Mouse (Mus musculus): ENCODE data around the gene Serpind1. TPM values are rescaled to one million over a fixed set of nuclear protein-coding genes. Genes with fewer than 3 reads are reported as not detected.

Serpind1 gene
- not detected for total RNA-seq (2018; cell fraction: chromatin; rRNA removed)
- not detected for total RNA-seq (2018; cell fraction: cytosol; rRNA removed)
- total RNA-seq (2018; cell fraction: nucleus; rRNA removed), result not detected
- polyA plus RNA-seq (2018), result not detected in 3 replicates

- H3K36me3 ChIP-seq (ENCODE audit: inconsistent target), result peaks cover 3% of the 10 kb centered on the region; the same call in 1 of the 2 replicates
- 95% methylated on average over 2 of the region's 2 CpGs for WGBS (ENCODE audit: missing documents)
- H3K27ac ChIP-seq, result no peak within 1 kb of the TSS
- H3K79me2 ChIP-seq (ENCODE audit: inconsistent target), result no peaks in the 10 kb centered on the region
- H3K4me3 ChIP-seq (ENCODE audit: inconsistent target), result no peak within 1 kb of the TSS
These were observed at the start of gene Serpind1 for GRCm38 (mm10) chr16:17331116-17331515. TSS of gene Serpind1 (plus strand) at chr16:17331371.

DNA sequence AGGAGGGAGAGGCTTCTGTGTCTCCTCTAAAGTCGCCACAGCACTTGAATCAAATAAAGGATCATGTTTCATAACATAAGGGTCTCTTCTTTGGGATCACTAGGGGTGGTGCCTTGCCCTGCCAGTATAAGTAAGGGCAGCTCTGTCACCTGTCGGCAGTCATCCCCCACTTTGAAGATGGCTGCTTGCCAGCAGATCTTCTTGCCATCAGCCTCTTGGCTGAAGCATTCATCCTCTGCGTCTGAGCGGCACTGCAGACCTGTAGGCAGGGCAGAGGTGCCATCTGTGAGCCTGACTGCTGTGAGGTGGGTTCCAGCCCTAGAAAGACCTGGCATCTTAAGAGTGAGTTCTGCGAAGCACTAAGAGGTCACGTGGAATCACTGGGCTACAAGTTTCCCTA, 48.0 kb upstream of the Serpind1 start:
- H3K4me3 ChIP-seq (ENCODE audit: inconsistent target), result no peak overlapping the region
- H3K36me3 ChIP-seq (ENCODE audit: inconsistent target), result peaks cover 64% of the 10 kb centered on the region
- WGBS (ENCODE audit: missing documents), result 89% methylated on average over 5 of the region's 6 CpGs
- no peak overlapping the region for H3K27ac ChIP-seq
- no peaks in the 10 kb centered on the region for H3K79me2 ChIP-seq (ENCODE audit: inconsistent target)

- Histone ChIP-seq H3K27ac (no peak overlapping the region), H3K4me3 (ENCODE audit: inconsistent target) (no peak overlapping the region), H3K36me3 (ENCODE audit: inconsistent target) (peaks cover 57% of the 10 kb centered on the region), H3K79me2 (ENCODE audit: inconsistent target) (no peaks in the 10 kb centered on the region)
- WGBS (ENCODE audit: missing documents), result 88% methylated on average over 2 of the region's 2 CpGs
These were observed 44.1 kb upstream of the Serpind1 start for GRCm38 (mm10) chr16:17287103-17287502.

DNA sequence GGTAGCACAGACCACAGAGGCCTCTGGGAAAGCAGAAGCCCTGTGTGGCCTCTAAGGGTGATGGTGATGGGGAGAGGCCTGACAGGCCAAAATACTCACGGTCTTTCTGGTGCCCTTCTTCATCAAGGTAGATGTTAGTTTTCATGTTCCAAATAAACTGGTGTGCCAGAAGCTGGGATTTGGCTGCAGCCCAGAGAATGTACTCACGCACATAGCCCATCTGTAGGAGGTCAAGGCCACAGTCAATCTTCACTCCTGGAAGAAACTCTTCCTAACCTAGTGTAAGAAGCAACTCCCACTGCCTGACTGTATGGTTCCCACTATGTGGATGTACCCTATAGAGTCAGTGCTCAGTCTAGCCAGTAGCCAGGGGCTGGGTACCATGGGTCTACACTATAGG, 40.2 kb upstream of the Serpind1 start:
- Histone ChIP-seq H3K27ac (no peak overlapping the region), H3K79me2 (ENCODE audit: inconsistent target) (no peaks in the 10 kb centered on the region), H3K4me3 (ENCODE audit: inconsistent target) (no peak overlapping the region), H3K36me3 (ENCODE audit: inconsistent target) (peaks cover 42% of the 10 kb centered on the region)
- 92% methylated on average over 2 of the region's 2 CpGs for WGBS (ENCODE audit: missing documents)

DNA sequence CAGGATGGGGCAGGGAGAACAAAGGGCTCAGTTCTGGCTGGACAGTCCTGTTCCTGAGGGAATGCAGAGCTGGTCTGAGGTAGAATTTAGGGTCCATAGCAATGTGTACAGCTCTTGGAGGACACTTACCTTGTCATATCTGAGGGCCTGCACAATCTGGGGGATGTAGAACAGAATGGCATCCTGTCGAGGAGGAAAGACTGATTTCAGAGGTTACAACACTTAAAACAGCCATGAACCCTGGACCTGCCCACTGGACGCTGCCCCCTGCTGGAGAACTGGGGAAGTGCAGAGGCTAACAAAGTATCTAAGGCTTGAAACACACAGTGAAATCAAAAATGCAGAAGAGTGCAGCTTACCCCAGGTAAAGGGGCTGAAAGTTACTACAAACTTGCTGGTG, 38.4 kb upstream of the Serpind1 start:
- Histone ChIP-seq H3K4me3 (ENCODE audit: inconsistent target) (no peak overlapping the region), H3K27ac (no peak overlapping the region), H3K79me2 (ENCODE audit: inconsistent target) (no peaks in the 10 kb centered on the region), H3K36me3 (ENCODE audit: inconsistent target) (peaks cover 58% of the 10 kb centered on the region)
- 5% methylated on average over 2 of the region's 2 CpGs for WGBS (ENCODE audit: missing documents)

GRCm38 (mm10) chr16:17300818-17301217, 30.4 kb upstream of the Serpind1 start:
- WGBS (ENCODE audit: missing documents), result 87% methylated on average over 3 of the region's 3 CpGs
- no peak overlapping the region for H3K27ac ChIP-seq
- H3K36me3 ChIP-seq (ENCODE audit: inconsistent target), result peaks cover 87% of the 10 kb centered on the region
- no peak overlapping the region for H3K4me3 ChIP-seq (ENCODE audit: inconsistent target)
- H3K79me2 ChIP-seq (ENCODE audit: inconsistent target), result no peaks in the 10 kb centered on the region

GRCm38 (mm10) chr16:17303521-17304245, 27.5 kb upstream of the Serpind1 start:
- no peak overlapping the region for H3K4me3 ChIP-seq (ENCODE audit: inconsistent target)
- H3K27ac ChIP-seq, result no peak overlapping the region
- 98% methylated on average over 5 of the region's 5 CpGs for WGBS (ENCODE audit: missing documents)
- H3K36me3 ChIP-seq (ENCODE audit: inconsistent target), result peaks cover 82% of the 10 kb centered on the region
- no peaks in the 10 kb centered on the region for H3K79me2 ChIP-seq (ENCODE audit: inconsistent target)

- Histone ChIP-seq H3K79me2 (ENCODE audit: inconsistent target) (no peaks in the 10 kb centered on the region), H3K4me3 (ENCODE audit: inconsistent target) (no peak overlapping the region), H3K36me3 (ENCODE audit: inconsistent target) (peaks cover 68% of the 10 kb centered on the region), H3K27ac (no peak overlapping the region)
- WGBS (ENCODE audit: missing documents), result 90% methylated on average over 5 of the region's 5 CpGs
These were observed 23.7 kb upstream of the Serpind1 start for GRCm38 (mm10) chr16:17307461-17307860.

GRCm38 (mm10) chr16:17309036-17309435, 22.1 kb upstream of the Serpind1 start:
- peaks cover 61% of the 10 kb centered on the region for H3K36me3 ChIP-seq (ENCODE audit: inconsistent target)

DNA sequence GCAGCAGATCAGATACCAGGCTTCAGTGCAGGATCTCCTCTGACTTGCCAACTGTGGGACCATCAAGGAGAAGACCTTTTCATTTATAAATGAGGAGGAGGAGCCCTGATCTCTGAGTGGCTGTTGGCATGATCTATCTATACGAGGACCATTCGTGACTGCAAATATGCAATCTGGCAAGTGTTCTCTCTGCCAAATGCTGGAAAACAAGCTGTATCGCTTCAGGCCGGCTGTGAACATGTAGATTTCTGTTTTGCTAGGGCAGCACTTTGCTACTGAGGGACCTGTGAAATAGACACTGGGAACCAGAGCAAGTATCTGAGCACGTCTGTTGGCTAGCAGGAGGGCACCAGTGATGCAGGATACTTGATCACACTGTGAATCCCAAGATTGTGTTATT, 18.6 kb upstream of the Serpind1 start:
- no peak overlapping the region for H3K4me3 ChIP-seq (ENCODE audit: inconsistent target)
- peaks cover 69% of the 10 kb centered on the region for H3K36me3 ChIP-seq (ENCODE audit: inconsistent target)
- WGBS (ENCODE audit: missing documents), result 93% methylated on average over 5 of the region's 5 CpGs

More at GRCm38 (mm10) chr16:17309036-17309435, 22.1 kb upstream of the Serpind1 start:
- Histone ChIP-seq H3K79me2 (ENCODE audit: inconsistent target) (no peaks in the 10 kb centered on the region), H3K4me3 (ENCODE audit: inconsistent target) (no peak overlapping the region), H3K27ac (no peak overlapping the region)
- WGBS (ENCODE audit: missing documents), result 92% methylated on average over 10 of the region's 10 CpGs

DNA sequence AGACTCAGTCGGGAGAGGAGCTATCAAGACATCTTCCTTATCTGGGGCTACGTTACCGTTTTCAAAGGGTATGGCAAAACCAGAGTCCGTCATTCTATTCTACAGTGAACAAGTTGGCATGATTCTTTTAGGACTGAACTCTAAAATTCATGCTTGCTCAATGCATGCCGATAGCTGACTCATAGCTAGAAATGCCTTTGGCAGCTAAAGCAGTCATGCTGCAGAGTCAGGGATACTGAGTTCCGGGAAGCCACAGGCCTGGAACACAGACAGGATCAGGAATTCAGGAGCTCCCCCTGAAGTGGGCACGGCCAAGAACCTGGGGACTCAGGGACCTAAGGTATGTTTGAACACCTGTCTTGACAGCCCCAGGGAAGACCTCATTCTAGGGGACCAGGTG, 14.6 kb upstream of the Serpind1 start:
- Histone ChIP-seq H3K27ac (no peak overlapping the region), H3K4me3 (ENCODE audit: inconsistent target) (no peak overlapping the region), H3K79me2 (ENCODE audit: inconsistent target) (no peaks in the 10 kb centered on the region), H3K36me3 (ENCODE audit: inconsistent target) (peaks cover 64% of the 10 kb centered on the region)
- WGBS (ENCODE audit: missing documents), result 97% methylated on average over 7 of the region's 7 CpGs

More for the DNA sequence above, 18.6 kb upstream of the Serpind1 start:
- Histone ChIP-seq H3K79me2 (ENCODE audit: inconsistent target) (no peaks in the 10 kb centered on the region), H3K27ac (no peak overlapping the region)

DNA sequence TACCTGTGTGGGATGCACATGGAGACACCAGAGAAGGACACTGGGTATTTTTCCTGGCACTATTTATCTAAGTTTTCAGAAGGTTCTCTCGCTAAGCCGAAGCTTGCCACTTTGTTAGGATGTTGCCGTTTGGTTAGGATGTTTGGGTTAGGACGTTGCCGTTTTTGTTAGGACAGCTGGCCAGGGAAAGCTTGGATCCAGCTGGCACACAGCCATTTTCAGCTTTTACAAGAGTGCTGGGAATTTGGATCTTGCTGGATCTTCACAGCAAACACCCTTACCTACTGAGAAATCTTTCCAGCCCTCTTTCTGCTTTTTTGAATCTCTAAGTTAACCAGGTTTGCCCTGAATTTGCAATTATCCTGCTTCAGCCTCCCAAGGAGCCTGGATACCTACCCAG, 9.7 kb upstream of the Serpind1 start:
- peaks cover 73% of the 10 kb centered on the region for H3K36me3 ChIP-seq (ENCODE audit: inconsistent target)
- H3K27ac ChIP-seq, result no peak overlapping the region
- no peak overlapping the region for H3K4me3 ChIP-seq (ENCODE audit: inconsistent target)
- no peaks in the 10 kb centered on the region for H3K79me2 ChIP-seq (ENCODE audit: inconsistent target)
- WGBS (ENCODE audit: missing documents), result 98% methylated on average over 5 of the region's 5 CpGs

DNA sequence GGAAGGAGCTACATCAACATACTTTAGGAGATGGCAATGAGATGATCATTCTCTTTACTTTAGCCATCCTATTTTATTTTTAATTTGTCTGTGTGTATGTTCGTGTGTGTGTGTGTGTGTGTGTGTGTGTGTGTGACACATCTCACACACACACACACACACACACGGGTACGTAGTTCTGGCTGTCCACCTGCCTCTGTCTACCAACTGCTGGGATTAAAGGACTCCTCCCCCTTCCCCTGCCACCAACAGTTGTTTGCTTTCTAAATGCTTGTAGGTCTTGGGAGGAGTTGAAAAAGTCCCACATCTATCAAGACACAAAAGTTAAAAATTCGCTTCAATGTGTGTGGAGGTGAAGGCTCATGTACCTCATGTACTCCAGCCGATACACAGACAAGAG, 6.4 kb upstream of the Serpind1 start:
- H3K79me2 ChIP-seq (ENCODE audit: inconsistent target), result no peaks in the 10 kb centered on the region
- H3K4me3 ChIP-seq (ENCODE audit: inconsistent target), result no peak overlapping the region
- no peak overlapping the region for H3K27ac ChIP-seq
- 82% methylated on average over 4 of the region's 5 CpGs for WGBS (ENCODE audit: missing documents)
- H3K36me3 ChIP-seq (ENCODE audit: inconsistent target), result peaks cover 52% of the 10 kb centered on the region

- Histone ChIP-seq H3K36me3 (ENCODE audit: inconsistent target) (peaks cover 49% of the 10 kb centered on the region), H3K27ac (no peak overlapping the region), H3K4me3 (ENCODE audit: inconsistent target) (no peak overlapping the region), H3K79me2 (ENCODE audit: inconsistent target) (no peaks in the 10 kb centered on the region)
- WGBS (ENCODE audit: missing documents), result 96% methylated on average over 2 of the region's 2 CpGs
These were observed 5.1 kb upstream of the Serpind1 start for GRCm38 (mm10) chr16:17326064-17326463.

DNA sequence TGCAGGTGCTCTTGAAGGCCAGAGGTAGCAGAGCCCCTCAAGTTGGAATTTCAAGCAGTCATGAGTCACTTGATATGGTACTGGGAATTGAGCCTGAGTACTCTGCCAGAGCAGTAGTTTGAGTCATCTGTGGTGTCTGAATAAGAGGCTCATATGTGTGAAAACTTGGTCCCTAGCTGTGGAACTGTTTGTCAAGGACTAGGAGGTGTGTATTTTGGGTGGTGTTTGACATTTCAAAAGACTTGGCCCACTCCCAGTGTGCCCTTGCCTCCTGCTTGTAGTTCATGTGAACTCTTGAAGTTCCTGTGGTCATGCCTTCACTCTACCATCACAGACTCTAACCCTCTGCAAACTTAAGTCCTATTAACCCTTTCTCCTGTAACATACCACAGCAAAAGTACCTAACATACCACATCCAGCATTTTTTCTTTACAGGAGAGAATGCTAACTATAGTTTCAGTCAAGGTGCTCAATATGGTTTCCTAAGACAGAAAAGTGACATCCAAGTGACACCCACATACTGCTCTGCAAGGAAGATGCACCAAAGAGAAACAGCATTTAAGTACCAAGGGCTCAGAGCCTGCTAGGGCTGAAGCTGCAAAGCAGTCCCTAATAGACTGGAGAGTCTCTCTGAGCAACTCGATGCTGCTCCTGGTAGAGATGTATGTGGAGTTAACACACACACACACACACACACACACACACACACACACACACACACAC, 1.2 kb upstream of the Serpind1 start:
- Histone ChIP-seq H3K36me3 (ENCODE audit: inconsistent target) (peaks cover 12% of the 10 kb centered on the region), H3K27ac (no peak overlapping the region), H3K4me3 (ENCODE audit: inconsistent target) (no peak overlapping the region), H3K79me2 (ENCODE audit: inconsistent target) (no peaks in the 10 kb centered on the region)
- WGBS (ENCODE audit: missing documents), result 86% methylated on average over 1 of the region's 1 CpGs
